Mouse (Mus musculus) liver, adult 2 months (tissue): Measurements from ENCODE around the gene Dnm3.

Source experiments
- CTCF ChIP-seq: fragments of 200-500 bp; IDR thresholded peaks from 2 replicates; pipeline ENCODE4 v1.5.1; 2011; ENCODE audit warnings: low read depth, low read length, control low read depth
- POLR2A ChIP-seq: fragments of 200-500 bp; IDR thresholded peaks from 2 replicates; pipeline ENCODE4 v1.6.1; 2011; ENCODE audit warnings: low read length, control low read depth; ENCODE audit not compliant: insufficient read depth; ENCODE audit errors: extremely low read depth

- TF ChIP-seq POLR2A (no peak), CTCF (no peak)
These were observed 280.8 kb downstream of the Dnm3 start for GRCm38 (mm10) chr1:162196812-162197680.
